Mouse (Mus musculus) urinary bladder, postnatal 25 days (tissue): ENCODE data around the gene Sbp.

ENCODE experiments used
- DNase-seq: peaks from one replicate; pipeline ENCODE4 v3.0.0; 2022; ENCODE audit warnings: low spot score

Gene Sbp

GRCm38 (mm10) chr17:23992789-23993553 lies 51.5 kb downstream of the Sbp start:
- no peak for DNase-seq

GRCm38 (mm10) chr17:23993559-23994428 lies 52.3 kb downstream of the Sbp start:
- DNase-seq: peak; percentile 94

GRCm38 (mm10) chr17:23994667-23995066 lies 53.2 kb downstream of the Sbp start:
- DNase-seq: no peak
